Mouse (Mus musculus) lung, embryonic 14.5 days (tissue): ENCODE data around the gene Hnf1a. TPM values are rescaled to one million over a fixed set of nuclear protein-coding genes. Genes with fewer than 3 reads are reported as not detected.
"Not testable (repeated sequence)": the region's sequence is repeated elsewhere in the genome, so short reads cannot be mapped to it uniquely, and the experiment has no call there.

ENCODE experiments used
- ATAC-seq: fragments of 200-750 bp; cut with Nextera tagmentation; 2 replicates; pipeline ENCODE4 v1.8.0; 2017; ENCODE audit warnings: mild to moderate bottlenecking, moderate TSS enrichment, moderate library complexity; ENCODE audit not compliant: insufficient read depth
- DNase-seq: peaks from one replicate; pipeline ENCODE4 v3.0.0-alpha.2; 2015
- H3K27ac ChIP-seq: fragments of 300-500 bp; sonication (generic); 2 replicates; pipeline ENCODE4 v1.5.1; 2014; ENCODE audit warnings: low read depth, mild to moderate bottlenecking, moderate library complexity
- H3K27me3 ChIP-seq: fragments of 300-500 bp; sonication (generic); 2 replicates; pipeline ENCODE4 v1.6.1; 2014; ENCODE audit warnings: low read length, control low read depth; ENCODE audit not compliant: insufficient read depth
- H3K36me3 ChIP-seq: fragments of 300-500 bp; sonication (generic); 2 replicates; pipeline ENCODE4 v1.6.1; 2014; ENCODE audit warnings: control low read depth; ENCODE audit not compliant: insufficient read depth
- H3K4me1 ChIP-seq: fragments of 300-500 bp; sonication (generic); 2 replicates; pipeline ENCODE4 v1.6.1; 2014; ENCODE audit warnings: antibody characterized with exemption, control low read depth; ENCODE audit not compliant: insufficient read depth
- H3K4me2 ChIP-seq: fragments of 300-500 bp; sonication (generic); 2 replicates; pipeline ENCODE4 v1.6.1; 2014; ENCODE audit warnings: mild to moderate bottlenecking
- H3K4me3 ChIP-seq: fragments of 300-500 bp; sonication (generic); 2 replicates; pipeline ENCODE4 v1.5.1; 2014; ENCODE audit warnings: low read depth, low read length
- H3K9ac ChIP-seq: fragments of 300-500 bp; sonication (generic); 2 replicates; pipeline ENCODE4 v1.6.1; 2014
- H3K9me3 ChIP-seq: fragments of 300-500 bp; sonication (generic); 2 replicates; pipeline ENCODE4 v1.6.1; 2016; ENCODE audit warnings: low read depth, low read length, control low read depth
- CTCF ChIP-seq: IDR thresholded peaks from 2 replicates; pipeline ENCODE4 v1.5.1; 2016; ENCODE audit warnings: antibody characterized with exemption, low read depth
- WGBS: fragments of 180-500 bp; shearing (Covaris S2); extraction: QIAGEN DNeasy Blood & Tissue Kit; methylation state at CpG from one replicate; pipeline ENCODE4 v1.1.7; 2014; 5-methylcytosine and 5-hydroxymethylcytosine counted together
- polyA plus RNA-seq: library from polyadenylated mRNA; unstranded; fragments of >200 nt; fragmentation: Nextera tagmentation; extraction: Ambion mirVana; gene quantifications from 2 replicates; pipeline ENCODE4 v1.2.1, GENCODE M21; 2014

Gene Hnf1a
- polyA plus RNA-seq, 1 experiment from 2014 or later = not detected

DNA sequence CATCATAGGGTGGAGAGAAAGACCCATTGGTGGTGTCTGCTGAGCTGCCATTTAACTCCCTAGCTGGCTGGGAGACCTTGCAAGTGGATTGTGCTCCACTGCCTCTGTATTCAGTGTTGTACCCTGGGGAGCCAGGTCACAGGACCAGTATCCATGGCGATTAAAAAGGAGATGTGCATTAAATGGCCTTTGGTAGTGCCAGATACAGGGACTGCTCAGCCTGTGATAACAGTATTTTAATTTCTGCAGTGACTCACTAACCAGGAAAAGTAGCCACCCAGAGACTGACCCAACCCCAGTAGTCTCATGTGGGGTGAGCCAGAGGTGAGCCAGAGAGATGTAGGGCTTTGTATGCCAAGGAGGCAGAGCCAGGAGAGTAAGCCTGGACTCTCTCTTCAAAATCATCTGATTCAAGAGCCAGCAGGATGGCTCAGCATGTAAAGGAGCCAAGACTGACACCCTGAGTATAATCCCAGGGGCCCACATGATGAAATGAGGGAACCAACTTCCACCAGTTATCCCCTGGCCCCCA, 44.7 kb downstream of the Hnf1a start:
- Histone ChIP-seq H3K9ac (no peak overlapping the region), H3K27me3 (no peaks in the 10 kb centered on the region), H3K4me3 (no peak overlapping the region), H3K9me3 (peaks cover 4% of the 10 kb centered on the region; the same call in 1 of the 2 replicates), H3K27ac (no peak overlapping the region), H3K4me2 (no peak overlapping the region), H3K4me1 (peaks cover 5% of the 10 kb centered on the region; the same call in 1 of the 2 replicates), H3K36me3 (no peaks in the 10 kb centered on the region)
- DNase-seq = no peak
- WGBS = 73% methylated on average over 1 of the region's 1 CpGs
- TF ChIP-seq CTCF = no peak
- no peak for ATAC-seq

GRCm38 (mm10) chr5:114922998-114923473, 47.9 kb downstream of the Hnf1a start, which contains the start of gene Oasl1:
TSS of gene Oasl1 (plus strand) at chr5:114923240.
- 17% methylated on average over 15 of the region's 15 CpGs for WGBS
- Histone ChIP-seq H3K4me2 (peak within 1 kb of the TSS; percentile 54), H3K9ac (peak within 1 kb of the TSS; percentile 48), H3K4me1 (peaks cover 5% of the 10 kb centered on the region; the same call in 1 of the 2 replicates), H3K4me3 (peak within 1 kb of the TSS; percentile 29), H3K27ac (no peak within 1 kb of the TSS), H3K27me3 (no peaks in the 10 kb centered on the region), H3K9me3 (peaks cover 4% of the 10 kb centered on the region; the same call in 1 of the 2 replicates), H3K36me3 (no peaks in the 10 kb centered on the region)
- ATAC-seq = peak; percentile 60
- peak; percentile 84 for DNase-seq
- no peak for TF ChIP-seq CTCF

DNA sequence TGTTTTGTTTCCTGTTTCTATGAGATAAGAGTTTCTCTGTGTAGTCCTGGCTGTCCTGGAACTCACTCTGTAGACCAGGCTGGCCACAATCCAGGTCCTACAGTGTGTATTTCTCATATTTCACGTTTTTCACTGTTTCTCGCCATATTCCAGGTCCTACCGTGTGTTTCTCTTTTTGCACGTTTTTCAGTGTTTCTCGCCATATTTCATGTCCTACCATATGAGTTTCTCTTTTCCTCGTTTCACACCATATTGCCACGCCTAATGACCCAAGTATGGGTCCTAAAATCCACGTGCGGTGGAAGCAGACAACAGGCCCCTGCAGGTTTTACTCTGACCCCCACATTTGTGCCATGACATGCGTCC, 48.5 kb downstream of the Hnf1a start:
- Histone ChIP-seq H3K9me3 (peaks cover 4% of the 10 kb centered on the region; the same call in 1 of the 2 replicates), H3K36me3 (no peaks in the 10 kb centered on the region), H3K4me1 (peaks cover 5% of the 10 kb centered on the region; the same call in 1 of the 2 replicates), H3K27me3 (no peaks in the 10 kb centered on the region), H3K27ac (no peak overlapping the region), H3K4me2 (no peak overlapping the region), H3K9ac (no peak overlapping the region), H3K4me3 (no peak overlapping the region)
- ATAC-seq (no peak), DNase-seq (peak; percentile 22)
- 64% methylated on average over 10 of the region's 10 CpGs for WGBS
- no peak for TF ChIP-seq CTCF

- Histone ChIP-seq H3K4me2 (no peak overlapping the region), H3K27ac (no peak overlapping the region)
- no peak for DNase-seq
Observed at GRCm38 (mm10) chr5:114921551-114922365, 49.1 kb downstream of the Hnf1a start.

GRCm38 (mm10) chr5:114917357-114917756, 53.5 kb downstream of the Hnf1a start:
- H3K4me3 ChIP-seq, H3K9ac ChIP-seq, H3K9me3 ChIP-seq, H3K4me2 ChIP-seq, H3K27ac ChIP-seq, H3K27me3 ChIP-seq, H3K4me1 ChIP-seq, DNase-seq, H3K36me3 ChIP-seq, ATAC-seq: not testable (repeated sequence)
- 88% methylated on average over 5 of the region's 5 CpGs for WGBS

More at GRCm38 (mm10) chr5:114921551-114922365, 49.1 kb downstream of the Hnf1a start:
- no peak overlapping the region for H3K4me3 ChIP-seq
- H3K9me3 ChIP-seq = peaks cover 4% of the 10 kb centered on the region; the same call in 1 of the 2 replicates
- WGBS = 70% methylated on average over 19 of the region's 19 CpGs
- no peaks in the 10 kb centered on the region for H3K27me3 ChIP-seq
- H3K36me3 ChIP-seq = no peaks in the 10 kb centered on the region
- peaks cover 5% of the 10 kb centered on the region; the same call in 1 of the 2 replicates for H3K4me1 ChIP-seq
- no peak for TF ChIP-seq CTCF
- H3K9ac ChIP-seq = no peak overlapping the region
- peak; percentile 42; the same call in 1 of the 2 replicates for ATAC-seq

GRCm38 (mm10) chr5:114916777-114917176, 54.1 kb downstream of the Hnf1a start:
- no peak for DNase-seq

GRCm38 (mm10) chr5:114915854-114916253, 55.0 kb downstream of the Hnf1a start:
- no peak overlapping the region for H3K4me2 ChIP-seq
- WGBS = 78% methylated on average over 5 of the region's 5 CpGs
- H3K4me1 ChIP-seq = no peaks in the 10 kb centered on the region
- no peaks in the 10 kb centered on the region for H3K36me3 ChIP-seq
- no peak overlapping the region for H3K4me3 ChIP-seq
- H3K9me3 ChIP-seq = no peaks in the 10 kb centered on the region
- H3K9ac ChIP-seq = no peak overlapping the region
- DNase-seq (no peak), ATAC-seq (no peak)
- H3K27me3 ChIP-seq = no peaks in the 10 kb centered on the region
- no peak overlapping the region for H3K27ac ChIP-seq
- TF ChIP-seq CTCF = no peak

More at GRCm38 (mm10) chr5:114916777-114917176, 54.1 kb downstream of the Hnf1a start:
- H3K27ac ChIP-seq = no peak overlapping the region
- no peak for ATAC-seq
- no peak overlapping the region for H3K4me3 ChIP-seq
- no peak overlapping the region for H3K9ac ChIP-seq
- H3K4me1 ChIP-seq = no peaks in the 10 kb centered on the region
- TF ChIP-seq CTCF = no peak
- no peaks in the 10 kb centered on the region for H3K36me3 ChIP-seq
- no peaks in the 10 kb centered on the region for H3K9me3 ChIP-seq
- no peak overlapping the region for H3K4me2 ChIP-seq
- 79% methylated on average over 4 of the region's 4 CpGs for WGBS
- no peaks in the 10 kb centered on the region for H3K27me3 ChIP-seq
